Mouse (Mus musculus): Measurements from ENCODE around the gene Hist1h3a. TPM values are rescaled to one million over a fixed set of nuclear protein-coding genes. Genes with fewer than 3 reads are reported as not detected.

The Hist1h3a gene
- polyA plus RNA-seq, 1 experiment from 2014 or later = 3.4 TPM

- Histone ChIP-seq H3K4me1 (ENCODE audit: control insufficient read depth, insufficient read depth, low read length) (peaks cover 18% of the 10 kb centered on the region), H3K27me3 (ENCODE audit: control insufficient read depth, insufficient read depth, low read length) (no peaks in the 10 kb centered on the region), H3K36me3 (ENCODE audit: control insufficient read depth, insufficient read depth) (no peaks in the 10 kb centered on the region), H3K4me3 (ENCODE audit: low read length) (peak overlapping the region; percentile 74), H3K9ac (ENCODE audit: low read length) (peak overlapping the region; percentile 92), H3K27ac (ENCODE audit: low read length) (peak overlapping the region; percentile 99), H3K4me2 (ENCODE audit: low read depth, low read length) (peak overlapping the region; percentile 95), H3K9me3 (replicated peaks; ENCODE audit: control insufficient read depth, low read length) (no peaks in the 10 kb centered on the region)
- peak; percentile 90 for ATAC-seq (replicated peaks; ENCODE audit: extremely low read depth, insufficient read depth, low FRiP score)
- WGBS = 0% methylated on average over 39 of the region's 39 CpGs
Measured at GRCm38 (mm10) chr13:23739069-23739921, 22.9 kb downstream of the Hist1h3a start.

GRCm38 (mm10) chr13:23738677-23739068, 23.5 kb downstream of the Hist1h3a start, which contains the start of gene Hist1h1c:
Gene Hist1h1c (plus strand): TSS chr13:23738808.
- H3K9ac ChIP-seq (ENCODE audit: low read length) = peak within 1 kb of the TSS; percentile 92
- H3K27me3 ChIP-seq (ENCODE audit: control insufficient read depth, insufficient read depth, low read length) = no peaks in the 10 kb centered on the region
- no peaks in the 10 kb centered on the region for H3K9me3 ChIP-seq (replicated peaks; ENCODE audit: control insufficient read depth, low read length)
- H3K27ac ChIP-seq (ENCODE audit: low read length) = peak within 1 kb of the TSS; percentile 99
- H3K4me3 ChIP-seq (ENCODE audit: low read length) = peak within 1 kb of the TSS; percentile 74
- peak within 1 kb of the TSS; percentile 95 for H3K4me2 ChIP-seq (ENCODE audit: low read depth, low read length)
- H3K4me1 ChIP-seq (ENCODE audit: control insufficient read depth, insufficient read depth, low read length) = peaks cover 16% of the 10 kb centered on the region
- no peaks in the 10 kb centered on the region for H3K36me3 ChIP-seq (ENCODE audit: control insufficient read depth, insufficient read depth)
- WGBS = under 1% methylated on average over 29 of the region's 38 CpGs
- peak; percentile 87 for ATAC-seq (replicated peaks; ENCODE audit: extremely low read depth, insufficient read depth, low FRiP score)

GRCm38 (mm10) chr13:23738041-23738440, 24.1 kb downstream of the Hist1h3a start:
- Histone ChIP-seq H3K9me3 (replicated peaks; ENCODE audit: control insufficient read depth, low read length) (no peaks in the 10 kb centered on the region), H3K9ac (ENCODE audit: low read length) (peak overlapping the region; percentile 68), H3K36me3 (ENCODE audit: control insufficient read depth, insufficient read depth) (no peaks in the 10 kb centered on the region), H3K4me3 (ENCODE audit: low read length) (peak overlapping the region; percentile 74), H3K27ac (ENCODE audit: low read length) (peak overlapping the region; percentile 99), H3K4me2 (ENCODE audit: low read depth, low read length) (peak overlapping the region; percentile 95), H3K4me1 (ENCODE audit: control insufficient read depth, insufficient read depth, low read length) (peaks cover 16% of the 10 kb centered on the region), H3K27me3 (ENCODE audit: control insufficient read depth, insufficient read depth, low read length) (no peaks in the 10 kb centered on the region)
- ATAC-seq (replicated peaks; ENCODE audit: extremely low read depth, insufficient read depth, low FRiP score) = no peak
- WGBS = 26% methylated on average over 4 of the region's 4 CpGs

DNA sequence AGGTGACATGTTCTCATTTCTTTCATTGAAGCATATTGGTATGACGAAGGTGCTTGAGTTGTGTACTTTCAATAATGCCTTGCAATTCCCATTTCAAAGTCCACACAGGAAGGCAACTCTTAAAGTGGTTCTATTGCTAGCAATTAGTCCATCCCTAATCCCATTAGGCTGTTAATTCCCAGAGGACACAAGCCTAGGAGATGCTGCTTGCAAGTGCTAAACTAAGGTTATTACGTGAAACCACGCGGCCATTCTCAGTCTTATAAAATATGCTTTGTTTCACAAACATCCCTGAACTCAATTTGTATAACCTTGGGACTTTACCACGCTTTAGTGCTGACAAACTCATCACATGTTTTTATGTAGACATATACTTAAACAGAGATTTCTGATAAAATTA, 25.1 kb downstream of the Hist1h3a start:
- H3K9ac ChIP-seq (ENCODE audit: low read length) = no peak overlapping the region
- H3K27ac ChIP-seq (ENCODE audit: low read length) = no peak overlapping the region
- WGBS = 90% methylated on average over 5 of the region's 5 CpGs
- ATAC-seq (replicated peaks; ENCODE audit: extremely low read depth, insufficient read depth, low FRiP score) = no peak
- H3K36me3 ChIP-seq (ENCODE audit: control insufficient read depth, insufficient read depth) = no peaks in the 10 kb centered on the region
- H3K4me1 ChIP-seq (ENCODE audit: control insufficient read depth, insufficient read depth, low read length) = peaks cover 15% of the 10 kb centered on the region
- no peak overlapping the region for H3K4me2 ChIP-seq (ENCODE audit: low read depth, low read length)
- no peak overlapping the region for H3K4me3 ChIP-seq (ENCODE audit: low read length)
- no peaks in the 10 kb centered on the region for H3K9me3 ChIP-seq (replicated peaks; ENCODE audit: control insufficient read depth, low read length)
- no peaks in the 10 kb centered on the region for H3K27me3 ChIP-seq (ENCODE audit: control insufficient read depth, insufficient read depth, low read length)

DNA sequence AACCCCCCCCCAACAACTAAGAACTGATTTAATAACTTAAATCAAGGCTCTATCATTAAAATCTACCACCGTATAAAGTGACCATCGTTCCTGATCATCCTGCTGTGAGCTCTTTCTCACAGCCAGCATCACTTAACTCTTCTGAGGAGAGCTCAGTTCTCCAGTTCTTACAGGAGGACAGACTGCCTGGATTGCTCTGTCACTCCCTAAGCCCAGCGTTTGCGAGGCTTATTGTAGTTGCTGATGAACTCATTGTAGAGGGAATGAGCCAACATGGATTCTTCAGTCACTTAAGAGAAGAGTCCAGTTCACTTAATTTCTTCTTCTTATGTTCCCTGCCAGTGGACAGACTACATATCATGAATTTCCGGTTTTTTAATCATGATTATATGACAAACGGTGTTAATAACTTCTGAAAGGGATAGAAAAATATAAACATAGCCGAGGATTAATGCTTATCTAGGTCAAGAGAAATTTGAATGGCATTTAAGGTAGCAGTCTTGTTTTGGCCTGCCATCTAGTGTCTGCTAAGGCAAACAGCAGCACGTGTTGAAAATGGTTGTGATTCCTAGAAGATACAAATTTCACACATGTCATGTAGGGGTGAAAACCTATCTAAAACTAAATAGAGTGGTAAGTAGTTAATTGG, 29.9 kb downstream of the Hist1h3a start:
- Histone ChIP-seq H3K27ac (ENCODE audit: low read length) (no peak overlapping the region), H3K9me3 (replicated peaks; ENCODE audit: control insufficient read depth, low read length) (no peaks in the 10 kb centered on the region), H3K36me3 (ENCODE audit: control insufficient read depth, insufficient read depth) (no peaks in the 10 kb centered on the region), H3K4me3 (ENCODE audit: low read length) (no peak overlapping the region), H3K4me1 (ENCODE audit: control insufficient read depth, insufficient read depth, low read length) (no peaks in the 10 kb centered on the region), H3K27me3 (ENCODE audit: control insufficient read depth, insufficient read depth, low read length) (no peaks in the 10 kb centered on the region), H3K4me2 (ENCODE audit: low read depth, low read length) (no peak overlapping the region), H3K9ac (ENCODE audit: low read length) (no peak overlapping the region)
- no peak for ATAC-seq (replicated peaks; ENCODE audit: extremely low read depth, insufficient read depth, low FRiP score)
- 22% methylated on average over 8 of the region's 8 CpGs for WGBS

DNA sequence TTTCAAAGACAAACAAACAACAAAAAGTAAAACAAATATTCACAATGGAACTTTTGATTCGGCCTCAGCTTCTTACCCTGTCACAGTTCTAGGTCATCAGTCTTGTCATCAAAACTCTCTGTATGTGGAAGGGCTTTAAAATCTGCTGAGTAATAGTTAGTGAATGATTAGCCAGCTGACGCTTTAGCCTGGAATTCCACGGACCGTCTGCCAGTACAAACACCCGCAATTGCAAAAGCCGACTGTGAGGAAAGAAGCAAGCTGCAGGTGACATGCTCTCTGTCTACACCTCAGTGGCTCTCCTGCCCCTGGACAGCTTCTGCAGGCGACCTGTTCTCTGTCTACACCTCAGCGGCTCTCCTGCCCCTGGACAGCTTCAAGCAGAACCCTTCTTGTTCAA, 31.7 kb downstream of the Hist1h3a start:
- H3K9me3 ChIP-seq (replicated peaks; ENCODE audit: control insufficient read depth, low read length) = no peaks in the 10 kb centered on the region
- no peak for ATAC-seq (replicated peaks; ENCODE audit: extremely low read depth, insufficient read depth, low FRiP score)
- 16% methylated on average over 8 of the region's 8 CpGs for WGBS
- no peak overlapping the region for H3K9ac ChIP-seq (ENCODE audit: low read length)
- H3K27ac ChIP-seq (ENCODE audit: low read length) = no peak overlapping the region
- H3K36me3 ChIP-seq (ENCODE audit: control insufficient read depth, insufficient read depth) = no peaks in the 10 kb centered on the region
- H3K4me1 ChIP-seq (ENCODE audit: control insufficient read depth, insufficient read depth, low read length) = no peaks in the 10 kb centered on the region
- no peaks in the 10 kb centered on the region for H3K27me3 ChIP-seq (ENCODE audit: control insufficient read depth, insufficient read depth, low read length)
- no peak overlapping the region; the same call in 1 of the 2 replicates for H3K4me2 ChIP-seq (ENCODE audit: low read depth, low read length)
- no peak overlapping the region for H3K4me3 ChIP-seq (ENCODE audit: low read length)

GRCm38 (mm10) chr13:23729706-23730105, 32.5 kb downstream of the Hist1h3a start:
- H3K4me3 ChIP-seq (ENCODE audit: low read length) = no peak overlapping the region
- no peaks in the 10 kb centered on the region for H3K9me3 ChIP-seq (replicated peaks; ENCODE audit: control insufficient read depth, low read length)
- no peak for ATAC-seq (replicated peaks; ENCODE audit: extremely low read depth, insufficient read depth, low FRiP score)
- H3K27ac ChIP-seq (ENCODE audit: low read length) = no peak overlapping the region
- H3K9ac ChIP-seq (ENCODE audit: low read length) = no peak overlapping the region
- no peaks in the 10 kb centered on the region for H3K27me3 ChIP-seq (ENCODE audit: control insufficient read depth, insufficient read depth, low read length)
- no peaks in the 10 kb centered on the region for H3K36me3 ChIP-seq (ENCODE audit: control insufficient read depth, insufficient read depth)
- 93% methylated on average over 5 of the region's 5 CpGs for WGBS
- no peak overlapping the region for H3K4me2 ChIP-seq (ENCODE audit: low read depth, low read length)
- H3K4me1 ChIP-seq (ENCODE audit: control insufficient read depth, insufficient read depth, low read length) = no peaks in the 10 kb centered on the region; the same call in 1 of the 2 replicates

DNA sequence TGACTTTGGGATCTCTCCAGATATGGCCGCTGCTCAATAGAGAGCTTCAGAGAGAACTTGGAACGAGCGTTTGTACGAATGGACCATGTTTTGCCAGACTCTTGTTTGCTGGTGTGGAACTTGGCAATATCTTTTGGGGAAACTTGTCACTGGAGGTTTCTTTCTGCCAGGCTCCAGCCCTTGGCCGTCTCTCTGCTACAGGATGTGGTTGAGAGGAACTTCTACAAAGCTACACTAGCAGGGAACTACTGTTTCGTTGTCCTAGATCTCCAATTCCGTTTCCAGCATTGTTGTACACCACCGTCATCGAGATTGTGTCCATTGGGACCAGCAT, 33.0 kb downstream of the Hist1h3a start:
- ATAC-seq (replicated peaks; ENCODE audit: extremely low read depth, insufficient read depth, low FRiP score) = no peak
- Histone ChIP-seq H3K36me3 (ENCODE audit: control insufficient read depth, insufficient read depth) (no peaks in the 10 kb centered on the region), H3K4me2 (ENCODE audit: low read depth, low read length) (no peak overlapping the region), H3K4me1 (ENCODE audit: control insufficient read depth, insufficient read depth, low read length) (peaks cover under 1% of the 10 kb centered on the region), H3K4me3 (ENCODE audit: low read length) (no peak overlapping the region), H3K9me3 (replicated peaks; ENCODE audit: control insufficient read depth, low read length) (no peaks in the 10 kb centered on the region), H3K27me3 (ENCODE audit: control insufficient read depth, insufficient read depth, low read length) (no peaks in the 10 kb centered on the region), H3K27ac (ENCODE audit: low read length) (no peak overlapping the region), H3K9ac (ENCODE audit: low read length) (no peak overlapping the region)
- 85% methylated on average over 9 of the region's 9 CpGs for WGBS

GRCm38 (mm10) chr13:23728472-23729191, 33.6 kb downstream of the Hist1h3a start:
- Histone ChIP-seq H3K27me3 (ENCODE audit: control insufficient read depth, insufficient read depth, low read length) (no peaks in the 10 kb centered on the region), H3K4me1 (ENCODE audit: control insufficient read depth, insufficient read depth, low read length) (peaks cover 2% of the 10 kb centered on the region), H3K36me3 (ENCODE audit: control insufficient read depth, insufficient read depth) (no peaks in the 10 kb centered on the region), H3K4me3 (ENCODE audit: low read length) (no peak overlapping the region), H3K4me2 (ENCODE audit: low read depth, low read length) (no peak overlapping the region), H3K27ac (ENCODE audit: low read length) (no peak overlapping the region), H3K9me3 (replicated peaks; ENCODE audit: control insufficient read depth, low read length) (no peaks in the 10 kb centered on the region), H3K9ac (ENCODE audit: low read length) (no peak overlapping the region)
- ATAC-seq (replicated peaks; ENCODE audit: extremely low read depth, insufficient read depth, low FRiP score) = no peak
- 70% methylated on average over 18 of the region's 18 CpGs for WGBS
